9 mouse cellular contexts compared by ENCODE assay signal in genomic region chrX:103991702-103992101, GRCm38 (mm10). TPM values are rescaled to one million over a fixed set of nuclear protein-coding genes. Genes with fewer than 3 reads are reported as not detected.
A peak's percentile ranks its signal among the peaks of the same experiment; 100 is the strongest.
DNase-seq lines count a peak whose midpoint lies in the region; ATAC-seq lines count a peak whose summit lies in the region.
"Had no signal": no experiment of that assay in that cellular context is flagged by ENCODE, and none has a peak within 500 bp of the region (broad histone marks: within the 10 kb centered on the region; RNA-seq: fewer than 3 reads in every experiment).

No protein-coding gene starts in this region.

- no peaks in the 10 kb centered on the region for H3K4me1 ChIP-seq in midbrain, embryonic 14.5 days (ENCODE audit: control insufficient read depth, insufficient read depth, low read length)
- no peaks in the 10 kb centered on the region for H3K4me1 ChIP-seq in midbrain, embryonic 13.5 days (replicated peaks)
- H3K4me1 ChIP-seq: embryonic facial prominence, embryonic 15.5 days had no signal

- 0 out of 2 replicates have a peak, but pooled peaks cover 7% of the 10 kb centered on the region for H3K27me3 ChIP-seq in midbrain, embryonic 14.5 days (ENCODE audit: control insufficient read depth, insufficient read depth, low read length)
- peaks cover 53% of the 10 kb centered on the region for H3K27me3 ChIP-seq in midbrain, embryonic 13.5 days
- H3K27me3 ChIP-seq in splenic B cell, adult 2 months (ENCODE audit: control insufficient read depth, insufficient read depth, low read length, poor library complexity, severe bottlenecking), result no peaks in the 10 kb centered on the region
- H3K27me3 ChIP-seq: embryonic facial prominence, embryonic 15.5 days had no signal

- H3K9ac ChIP-seq in midbrain, embryonic 14.5 days (replicated peaks; ENCODE audit: low read length), result no peak overlapping the region
- H3K9ac ChIP-seq in midbrain, embryonic 13.5 days (replicated peaks), result no peak overlapping the region
- H3K9ac ChIP-seq: embryonic facial prominence, embryonic 15.5 days had no signal

- WGBS in midbrain, embryonic 14.5 days, result 53% methylated on average over 10 of the region's 10 CpGs
- WGBS in midbrain, embryonic 13.5 days, result 39% methylated on average over 10 of the region's 10 CpGs

- H3K4me3 ChIP-seq in midbrain, embryonic 14.5 days (replicated peaks; ENCODE audit: low read depth, low read length), result no peak overlapping the region
- no peak overlapping the region for H3K4me3 ChIP-seq in midbrain, embryonic 13.5 days (replicated peaks)
- H3K4me3 ChIP-seq: embryonic facial prominence, embryonic 15.5 days had no signal

- ATAC-seq in midbrain, embryonic 14.5 days (ENCODE audit: low FRiP score, low TSS enrichment), result no peak
- ATAC-seq in midbrain, embryonic 13.5 days, result no peak

- H3K36me3 ChIP-seq in midbrain, embryonic 14.5 days (ENCODE audit: control insufficient read depth, insufficient read depth, low read length), result no peaks in the 10 kb centered on the region
- no peaks in the 10 kb centered on the region for H3K36me3 ChIP-seq in midbrain, embryonic 13.5 days
- no peaks in the 10 kb centered on the region for H3K36me3 ChIP-seq in splenic B cell, adult 2 months (ENCODE audit: control insufficient read depth, insufficient read depth, low read length, poor library complexity, severe bottlenecking)
- H3K36me3 ChIP-seq: embryonic facial prominence, embryonic 15.5 days had no signal

- no peaks in the 10 kb centered on the region for H3K9me3 ChIP-seq in midbrain, embryonic 14.5 days (ENCODE audit: control insufficient read depth, low read length)
- no peaks in the 10 kb centered on the region for H3K9me3 ChIP-seq in midbrain, embryonic 13.5 days
- H3K9me3 ChIP-seq: embryonic facial prominence, embryonic 15.5 days had no signal

- H3K4me2 ChIP-seq in midbrain, embryonic 14.5 days (ENCODE audit: low read length), result no peak overlapping the region
- no peak overlapping the region for H3K4me2 ChIP-seq in midbrain, embryonic 13.5 days (replicated peaks)
- H3K4me2 ChIP-seq: embryonic facial prominence, embryonic 15.5 days had no signal

- H3K27ac ChIP-seq in midbrain, embryonic 14.5 days (replicated peaks; ENCODE audit: low read depth, low read length), result no peak overlapping the region
- H3K27ac ChIP-seq in midbrain, embryonic 13.5 days, result no peak overlapping the region
- H3K27ac ChIP-seq: embryonic facial prominence, embryonic 15.5 days had no signal

- DNase-seq in embryo, embryonic 10 days (ENCODE audit: low spot score), result peak; percentile 52
- no peak for DNase-seq in embryo, embryonic 9.5 days (ENCODE audit: extremely low spot score)
- peak; percentile 29 for DNase-seq in midbrain, embryonic 14.5 days
- peak; percentile 29 for DNase-seq in kidney, postnatal 14 days
- peak; percentile 14 for DNase-seq in splenic B cell, adult 2 months (ENCODE audit: low read depth, low spot score)
- no peak for DNase-seq in urinary bladder, postnatal 10 days (ENCODE audit: low spot score)
- DNase-seq in T-cell, adult 2 months (ENCODE audit: low spot score), result no peak

RNA-seq across cellular contexts. Expression of gene Rlim, which starts 10.6 kb away (rescaled TPM):
- polyA plus RNA-seq in midbrain, embryonic 14.5 days (2014; fragmentation: Nextera tagmentation; extraction: Ambion mirVana), result 25.0 and 35.3 TPM in 2 replicates
- polyA plus RNA-seq in midbrain, embryonic 13.5 days (2015; fragmentation: Nextera tagmentation; extraction: Ambion mirVana), result 33.3 and 36.3 TPM in 2 replicates

Comparison
In these comparisons a context has a peak if more than half of its experiments do, and no peak if none do; other contexts are left out.
1. DNase-seq: peak in embryo, embryonic 10 days (single experiment), midbrain, embryonic 14.5 days (single experiment), kidney, postnatal 14 days (single experiment) and splenic B cell, adult 2 months (single experiment); none in embryo, embryonic 9.5 days (single experiment), urinary bladder, postnatal 10 days (single experiment) and T-cell, adult 2 months (single experiment).